Mouse (Mus musculus) embryonic facial prominence, embryonic 12.5 days (tissue): ENCODE results near the gene Tjp3. TPM values are rescaled to one million over a fixed set of nuclear protein-coding genes. Genes with fewer than 3 reads are reported as not detected.
A peak's percentile ranks its signal among the peaks of the same experiment; 100 is the strongest.

ENCODE experiments used
- ATAC-seq: fragments of 200-750 bp; cut with Nextera tagmentation; 2 replicates; pipeline ENCODE4 v1.8.0; 2017; ENCODE audit not compliant: insufficient number of reproducible peaks, insufficient read depth, low FRiP score, low TSS enrichment
- H3K27ac ChIP-seq: fragments of 300-500 bp; sonication (generic); 2 replicates; pipeline ENCODE4 v1.5.1; 2016; ENCODE audit warnings: mild to moderate bottlenecking
- H3K27me3 ChIP-seq: fragments of 300-500 bp; sonication (generic); 2 replicates; pipeline ENCODE4 v1.6.1; 2016; ENCODE audit warnings: mild to moderate bottlenecking, moderate library complexity
- H3K36me3 ChIP-seq: fragments of 300-500 bp; sonication (generic); 2 replicates; pipeline ENCODE4 v1.6.1; 2016; ENCODE audit warnings: mild to moderate bottlenecking
- H3K4me1 ChIP-seq: fragments of 300-500 bp; sonication (generic); 2 replicates; pipeline ENCODE4 v1.6.1; 2016
- H3K4me2 ChIP-seq: fragments of 300-500 bp; sonication (generic); replicated peaks from 2 replicates; pipeline ENCODE4 v1.6.1; 2016; ENCODE audit warnings: mild to moderate bottlenecking, moderate library complexity
- H3K4me3 ChIP-seq: fragments of 300-500 bp; sonication (generic); 2 replicates; pipeline ENCODE4 v1.5.1; 2016; ENCODE audit warnings: mild to moderate bottlenecking
- H3K9ac ChIP-seq: fragments of 300-500 bp; sonication (generic); 2 replicates; pipeline ENCODE4 v1.6.1; 2016; ENCODE audit warnings: mild to moderate bottlenecking, moderate library complexity
- H3K9me3 ChIP-seq: fragments of 300-500 bp; sonication (generic); 2 replicates; pipeline ENCODE4 v1.6.1; 2016; ENCODE audit warnings: mild to moderate bottlenecking, moderate library complexity
- WGBS: fragments of 180-500 bp; shearing (Covaris S2); methylation state at CpG from one replicate; pipeline ENCODE4 v1.1.7; 2016; 5-methylcytosine and 5-hydroxymethylcytosine counted together
- polyA plus RNA-seq: library from polyadenylated mRNA; unstranded; fragments of >200 nt; fragmentation: Nextera tagmentation; extraction: Ambion mirVana; gene quantifications from 2 replicates; pipeline ENCODE4 v1.2.1, GENCODE M21; 2016

Tjp3 gene
- polyA plus RNA-seq, 1 experiment from 2014 or later = 6.4 TPM

- H3K4me2 ChIP-seq = no peak overlapping the region
- WGBS = 73% methylated on average over 7 of the region's 7 CpGs
- H3K27ac ChIP-seq = no peak overlapping the region
- H3K9me3 ChIP-seq = no peaks in the 10 kb centered on the region
- H3K4me1 ChIP-seq = 0 out of 2 replicates have a peak, but pooled peaks cover 18% of the 10 kb centered on the region
- ATAC-seq = no peak
- no peak overlapping the region for H3K9ac ChIP-seq
- H3K27me3 ChIP-seq = no peaks in the 10 kb centered on the region
- H3K36me3 ChIP-seq = peaks cover 41% of the 10 kb centered on the region
- H3K4me3 ChIP-seq = no peak overlapping the region
Observed at GRCm38 (mm10) chr10:81303761-81304160, 12.4 kb upstream of the Tjp3 start.

- Histone ChIP-seq H3K4me3 (no peak overlapping the region), H3K4me1 (0 out of 2 replicates have a peak, but pooled peaks cover 18% of the 10 kb centered on the region), H3K27me3 (no peaks in the 10 kb centered on the region), H3K27ac (no peak overlapping the region), H3K9ac (no peak overlapping the region), H3K9me3 (no peaks in the 10 kb centered on the region), H3K4me2 (no peak overlapping the region), H3K36me3 (peaks cover 36% of the 10 kb centered on the region)
- ATAC-seq = no peak
- 72% methylated on average over 10 of the region's 10 CpGs for WGBS
Observed at GRCm38 (mm10) chr10:81303258-81303657, 11.9 kb upstream of the Tjp3 start.

GRCm38 (mm10) chr10:81302781-81303218 lies 11.4 kb upstream of the Tjp3 start:
- H3K9me3 ChIP-seq = no peaks in the 10 kb centered on the region
- peaks cover 31% of the 10 kb centered on the region for H3K36me3 ChIP-seq
- H3K4me3 ChIP-seq = no peak overlapping the region
- no peak overlapping the region for H3K4me2 ChIP-seq
- WGBS = 67% methylated on average over 14 of the region's 14 CpGs
- H3K27me3 ChIP-seq = no peaks in the 10 kb centered on the region
- no peak overlapping the region for H3K9ac ChIP-seq
- H3K27ac ChIP-seq = no peak overlapping the region
- 0 out of 2 replicates have a peak, but pooled peaks cover 18% of the 10 kb centered on the region for H3K4me1 ChIP-seq
- ATAC-seq = no peak

- WGBS = 61% methylated on average over 4 of the region's 4 CpGs
- Histone ChIP-seq H3K4me2 (no peak overlapping the region), H3K9me3 (no peaks in the 10 kb centered on the region), H3K4me1 (0 out of 2 replicates have a peak, but pooled peaks cover 21% of the 10 kb centered on the region), H3K4me3 (no peak overlapping the region), H3K36me3 (peaks cover 26% of the 10 kb centered on the region), H3K27me3 (no peaks in the 10 kb centered on the region), H3K9ac (no peak overlapping the region), H3K27ac (peak overlapping the region; percentile 51)
- ATAC-seq = no peak
Observed at GRCm38 (mm10) chr10:81302288-81302687, 10.9 kb upstream of the Tjp3 start.

- no peak overlapping the region for H3K4me2 ChIP-seq
- 76% methylated on average over 9 of the region's 9 CpGs for WGBS
- no peak overlapping the region for H3K27ac ChIP-seq
- H3K9me3 ChIP-seq = no peaks in the 10 kb centered on the region
- ATAC-seq = no peak
- no peak overlapping the region for H3K4me3 ChIP-seq
- H3K27me3 ChIP-seq = no peaks in the 10 kb centered on the region
- 0 out of 2 replicates have a peak, but pooled peaks cover 23% of the 10 kb centered on the region for H3K4me1 ChIP-seq
- H3K9ac ChIP-seq = no peak overlapping the region
- peaks cover 17% of the 10 kb centered on the region for H3K36me3 ChIP-seq
Observed at GRCm38 (mm10) chr10:81301321-81301720, 9.9 kb upstream of the Tjp3 start.

GRCm38 (mm10) chr10:81300352-81300907 lies 9.0 kb upstream of the Tjp3 start:
- peaks cover 23% of the 10 kb centered on the region; the same call in 1 of the 2 replicates for H3K4me1 ChIP-seq
- no peak overlapping the region for H3K27ac ChIP-seq
- no peaks in the 10 kb centered on the region for H3K27me3 ChIP-seq
- 0 out of 2 replicates have a peak, but pooled peaks cover 8% of the 10 kb centered on the region for H3K36me3 ChIP-seq
- H3K4me2 ChIP-seq = no peak overlapping the region
- ATAC-seq = no peak
- no peaks in the 10 kb centered on the region for H3K9me3 ChIP-seq
- WGBS = 83% methylated on average over 9 of the region's 9 CpGs
- H3K4me3 ChIP-seq = no peak overlapping the region
- H3K9ac ChIP-seq = 0 out of 2 replicates have a peak overlapping the region, but pooled peaks have one; percentile 1

GRCm38 (mm10) chr10:81299585-81300351 lies 8.4 kb upstream of the Tjp3 start:
- Histone ChIP-seq H3K4me1 (peaks cover 29% of the 10 kb centered on the region), H3K9ac (0 out of 2 replicates have a peak overlapping the region, but pooled peaks have one; percentile 1), H3K27ac (no peak overlapping the region), H3K4me3 (no peak overlapping the region), H3K4me2 (no peak overlapping the region), H3K36me3 (0 out of 2 replicates have a peak, but pooled peaks cover 6% of the 10 kb centered on the region), H3K9me3 (no peaks in the 10 kb centered on the region), H3K27me3 (no peaks in the 10 kb centered on the region)
- no peak for ATAC-seq
- 91% methylated on average over 14 of the region's 14 CpGs for WGBS

- H3K36me3 ChIP-seq = 0 out of 2 replicates have a peak, but pooled peaks cover 6% of the 10 kb centered on the region
- no peaks in the 10 kb centered on the region for H3K9me3 ChIP-seq
- H3K4me1 ChIP-seq = peaks cover 36% of the 10 kb centered on the region
- H3K4me2 ChIP-seq = no peak overlapping the region
- H3K4me3 ChIP-seq = no peak overlapping the region
- no peaks in the 10 kb centered on the region for H3K27me3 ChIP-seq
- ATAC-seq = no peak
- no peak overlapping the region for H3K27ac ChIP-seq
- WGBS = 90% methylated on average over 17 of the region's 17 CpGs
- H3K9ac ChIP-seq = no peak overlapping the region
Observed at GRCm38 (mm10) chr10:81298369-81299100, 7.2 kb upstream of the Tjp3 start.

GRCm38 (mm10) chr10:81297845-81298244 lies 6.5 kb upstream of the Tjp3 start:
- Histone ChIP-seq H3K9me3 (no peaks in the 10 kb centered on the region), H3K27me3 (no peaks in the 10 kb centered on the region), H3K36me3 (0 out of 2 replicates have a peak, but pooled peaks cover 6% of the 10 kb centered on the region), H3K4me1 (peaks cover 30% of the 10 kb centered on the region), H3K9ac (no peak overlapping the region), H3K4me2 (no peak overlapping the region), H3K4me3 (no peak overlapping the region), H3K27ac (no peak overlapping the region)
- no peak for ATAC-seq
- 40% methylated on average over 10 of the region's 10 CpGs for WGBS

GRCm38 (mm10) chr10:81297246-81297645 lies 5.9 kb upstream of the Tjp3 start:
- no peaks in the 10 kb centered on the region for H3K9me3 ChIP-seq
- H3K4me2 ChIP-seq = no peak overlapping the region
- WGBS = 73% methylated on average over 6 of the region's 6 CpGs
- no peak overlapping the region for H3K4me3 ChIP-seq
- peaks cover 30% of the 10 kb centered on the region for H3K4me1 ChIP-seq
- H3K27ac ChIP-seq = no peak overlapping the region
- no peak for ATAC-seq
- H3K36me3 ChIP-seq = 0 out of 2 replicates have a peak, but pooled peaks cover 6% of the 10 kb centered on the region
- H3K9ac ChIP-seq = no peak overlapping the region
- H3K27me3 ChIP-seq = no peaks in the 10 kb centered on the region

- Histone ChIP-seq H3K36me3 (no peaks in the 10 kb centered on the region), H3K27me3 (peaks cover 18% of the 10 kb centered on the region), H3K9ac (peak overlapping the region; percentile 78; the same call in 1 of the 2 replicates), H3K9me3 (no peaks in the 10 kb centered on the region), H3K4me2 (no peak overlapping the region), H3K4me1 (peaks cover 38% of the 10 kb centered on the region), H3K27ac (no peak overlapping the region), H3K4me3 (no peak overlapping the region)
- ATAC-seq = no peak
- 94% methylated on average over 6 of the region's 6 CpGs for WGBS
Observed at GRCm38 (mm10) chr10:81295185-81295584, 3.8 kb upstream of the Tjp3 start.
